Mouse (Mus musculus): Measurements from ENCODE around the gene Slc39a13.

DNA sequence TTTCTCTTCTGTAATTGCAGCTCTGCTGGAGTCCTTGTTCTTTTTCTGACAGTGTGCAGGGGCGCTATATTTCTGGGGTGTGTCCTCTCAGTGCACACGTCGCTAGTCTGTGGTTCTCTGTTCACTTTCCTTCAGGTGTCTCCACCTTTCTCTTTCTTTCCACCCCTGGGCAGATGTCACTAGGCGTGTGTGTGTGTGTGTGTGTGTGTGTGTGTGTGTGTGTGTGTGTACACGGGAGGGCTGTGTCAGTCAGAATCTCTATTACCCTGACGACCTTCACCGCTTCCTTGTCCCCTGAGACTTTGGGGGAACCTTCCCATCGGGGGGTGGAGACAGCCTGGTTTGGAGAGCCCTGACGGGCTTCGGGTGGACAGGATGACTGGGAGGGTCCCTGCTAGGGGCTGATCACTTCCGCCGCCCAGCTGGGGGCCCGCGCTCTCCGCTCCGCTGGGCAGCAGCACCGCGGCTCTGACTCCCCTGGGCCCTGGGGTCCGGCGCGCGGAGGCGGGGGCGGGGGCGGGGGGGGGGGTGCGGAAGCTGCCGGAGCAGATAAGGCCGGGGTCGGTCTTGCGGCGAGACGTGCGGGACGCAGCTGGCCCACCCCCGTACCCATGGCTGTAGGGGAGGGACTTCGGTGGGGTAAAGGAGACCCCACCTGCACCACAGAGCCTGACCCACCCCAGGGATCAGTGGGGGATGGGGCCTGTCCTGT lies 8.3 kb upstream of the Slc39a13 start:
- no peak for TF ChIP-seq CTCF (IDR thresholded peaks at IDR 0.05; ENCODE audit: low read depth, low read length)
- TF ChIP-seq POLR2A (IDR thresholded peaks at IDR 0.05; ENCODE audit: borderline replicate concordance, low read depth, low read length): no peak

All from bone marrow macrophage, adult 2 months (primary cell).